Mouse (Mus musculus): ENCODE data around the gene Dpf3. TPM values are rescaled to one million over a fixed set of nuclear protein-coding genes. Genes with fewer than 3 reads are reported as not detected.
A peak's percentile ranks its signal among the peaks of the same experiment; 100 is the strongest.

The Dpf3 gene
- total RNA-seq, 2 experiments from 2014 or later, result 15.9 to 20.0 TPM

GRCm38 (mm10) chr12:83364771-83365170, 122.7 kb downstream of the Dpf3 start:
- DNase-seq, result no peak
- intact Hi-C loops (cut with DNase I), result no loop called here

- no peak for DNase-seq
- intact Hi-C loops (cut with DNase I), result no loop called here
Measured at GRCm38 (mm10) chr12:83361801-83362200, 125.7 kb downstream of the Dpf3 start.

DNA sequence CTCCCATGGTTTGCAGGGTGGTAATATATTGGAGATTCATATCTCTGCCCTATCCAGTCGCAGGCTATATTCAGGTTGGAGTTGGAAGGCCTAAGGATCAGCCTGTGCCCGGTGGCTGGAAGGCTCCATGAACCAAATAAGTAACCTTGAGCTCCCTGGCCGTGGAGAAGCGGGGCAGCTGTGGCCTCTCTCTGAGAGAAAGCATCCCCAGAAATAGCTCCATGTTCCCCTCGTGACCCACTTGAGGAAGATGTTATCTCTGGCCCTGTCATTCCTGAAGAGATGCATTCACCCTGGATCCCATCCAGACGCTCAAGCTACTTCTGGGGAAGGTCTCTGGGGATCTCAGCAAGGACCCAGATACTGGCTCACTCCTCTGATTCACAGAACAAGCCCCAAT, 134.9 kb downstream of the Dpf3 start:
- intact Hi-C loops (cut with DNase I), result no loop called here

GRCm38 (mm10) chr12:83349736-83350135, 137.8 kb downstream of the Dpf3 start:
- DNase-seq, result no peak
- intact Hi-C loops (cut with DNase I), result no loop called here

More for the DNA sequence above, 134.9 kb downstream of the Dpf3 start:
- peak in 1 of 2 experiments; percentile 18 for DNase-seq

- no peak for DNase-seq
- intact Hi-C loops (cut with DNase I), result no loop called here
Measured at GRCm38 (mm10) chr12:83348246-83348645, 139.3 kb downstream of the Dpf3 start.

GRCm38 (mm10) chr12:83342875-83343185, 144.7 kb downstream of the Dpf3 start:
- intact Hi-C loops (cut with DNase I), result no loop called here
- peak in 1 of 2 experiments; percentile 26 for DNase-seq

GRCm38 (mm10) chr12:83342035-83342874, 145.3 kb downstream of the Dpf3 start:
- no peak for DNase-seq
- intact Hi-C loops (cut with DNase I), result no loop called here

DNA sequence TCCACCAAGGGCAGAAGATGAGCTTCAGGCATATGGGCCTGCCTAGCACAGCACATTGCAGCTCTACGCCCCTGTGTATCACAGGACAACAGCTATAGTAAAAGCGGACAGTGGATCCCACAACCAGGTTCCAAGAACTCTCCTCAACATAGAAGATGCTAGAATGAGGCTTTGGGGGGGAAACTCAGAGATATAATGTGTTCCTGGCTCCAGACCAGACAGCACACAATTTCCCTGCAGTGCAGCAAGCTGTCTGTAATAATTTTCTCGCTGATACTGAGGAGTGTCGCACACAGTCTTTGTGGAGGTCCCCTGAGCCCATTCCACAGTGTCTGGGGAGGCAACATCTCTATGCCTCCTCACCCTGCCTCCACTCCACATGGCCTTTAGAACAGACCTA, 146.6 kb downstream of the Dpf3 start:
- intact Hi-C loops (cut with DNase I), result no loop called here
- no peak for DNase-seq

- DNase-seq, result no peak
Measured at GRCm38 (mm10) chr12:83338345-83338744, 149.2 kb downstream of the Dpf3 start.

GRCm38 (mm10) chr12:83337776-83338149, 149.8 kb downstream of the Dpf3 start:
- intact Hi-C loops (cut with DNase I), result no loop called here
- DNase-seq, result no peak

More at GRCm38 (mm10) chr12:83338345-83338744, 149.2 kb downstream of the Dpf3 start:
- intact Hi-C loops (cut with DNase I), result no loop called here

GRCm38 (mm10) chr12:83337077-83337775, 150.3 kb downstream of the Dpf3 start:
- DNase-seq, result no peak
- intact Hi-C loops (cut with DNase I), result no loop called here

GRCm38 (mm10) chr12:83330056-83330455, 157.5 kb downstream of the Dpf3 start:
- DNase-seq, result no peak
- intact Hi-C loops (cut with DNase I), result no loop called here

- intact Hi-C loops (cut with DNase I), result no loop called here
- no peak for DNase-seq
Measured at GRCm38 (mm10) chr12:83328899-83329298, 158.6 kb downstream of the Dpf3 start.

DNA sequence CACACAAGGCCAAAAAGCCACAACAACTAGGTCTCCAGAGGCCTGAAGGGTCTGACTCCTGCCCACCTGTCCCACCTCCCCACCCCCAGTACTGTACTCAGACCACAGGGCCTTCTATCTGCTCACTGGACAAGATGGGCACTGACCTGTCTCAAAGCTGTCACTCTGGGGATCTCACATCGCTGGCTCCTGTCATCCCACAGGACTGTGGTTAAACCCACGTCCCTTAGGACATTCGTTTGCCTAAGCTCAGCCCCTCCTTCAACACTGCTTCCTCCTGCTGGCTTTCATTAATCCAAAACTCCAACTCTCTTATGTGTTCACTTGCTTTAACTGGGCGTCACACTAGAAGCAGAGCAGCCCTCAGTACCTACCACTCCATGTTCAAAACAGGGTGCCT, 159.0 kb downstream of the Dpf3 start:
- intact Hi-C loops (cut with DNase I), result no loop called here
- DNase-seq, result no peak

GRCm38 (mm10) chr12:83327451-83327850, 160.1 kb downstream of the Dpf3 start:
- DNase-seq, result no peak
- intact Hi-C loops (cut with DNase I), result no loop called here

DNA sequence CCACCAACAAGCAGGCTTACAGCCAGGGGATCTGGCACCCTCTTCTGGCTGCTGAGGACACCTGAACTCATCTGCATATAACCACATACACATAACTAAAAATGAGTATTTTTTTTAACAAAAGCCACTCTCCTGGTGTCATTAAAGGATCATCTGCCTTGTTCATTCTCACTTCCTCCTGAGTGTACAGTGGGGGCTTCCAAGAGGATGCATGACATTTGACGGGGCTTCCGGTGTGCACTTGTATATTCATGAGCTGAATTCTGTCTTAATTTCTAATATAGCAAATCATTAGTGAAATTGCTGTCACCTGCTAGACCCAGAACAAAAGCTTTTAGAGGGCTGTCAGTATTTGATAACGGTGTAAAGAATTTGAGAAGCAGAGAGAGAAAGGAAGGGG, 166.8 kb downstream of the Dpf3 start:
- intact Hi-C loops (cut with DNase I), result no loop called here

DNA sequence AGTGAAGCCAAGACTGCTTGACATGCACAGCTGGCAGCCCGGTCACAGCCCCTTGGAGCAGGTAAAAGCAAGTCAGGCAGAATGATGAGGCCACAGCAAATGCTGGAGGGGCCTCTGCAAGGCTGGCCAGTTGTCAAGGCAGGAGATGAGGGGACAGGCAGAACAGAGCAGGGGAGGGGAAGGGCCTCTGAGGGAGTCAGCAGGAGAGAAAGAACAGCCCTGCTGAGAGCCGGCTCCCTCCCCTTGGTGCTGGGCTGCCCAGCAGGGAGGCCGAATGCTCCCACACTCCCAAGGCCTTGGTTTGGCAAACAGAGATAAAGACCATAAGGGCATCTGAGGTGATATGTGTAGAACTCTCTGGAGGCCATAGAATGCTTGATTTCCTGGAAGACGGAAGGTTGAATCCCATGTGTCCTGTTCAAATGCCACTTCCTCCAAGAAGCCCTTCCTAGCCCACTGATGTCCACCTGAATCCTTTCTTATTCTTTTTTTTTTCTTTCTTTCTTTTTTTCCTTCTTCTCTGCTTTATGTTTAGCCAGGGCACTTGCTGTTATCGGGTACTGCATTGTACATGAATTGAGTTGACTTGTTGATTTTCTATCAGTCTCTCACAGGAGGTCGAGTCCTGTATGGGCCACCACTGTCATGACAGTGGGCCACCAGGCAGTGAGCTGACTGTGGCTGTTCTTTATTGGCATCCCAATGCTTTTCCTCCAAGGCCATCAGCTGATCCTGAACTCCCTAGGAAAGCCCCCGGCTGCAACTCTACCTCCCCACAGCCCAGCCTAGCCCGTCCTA, 169.7 kb downstream of the Dpf3 start:
- DNase-seq, result no peak
- intact Hi-C loops (cut with DNase I), result loop anchor here (5.0 kb wide), 2 partner anchors 186 to 206 kb away; no protein-coding TSS in a partner anchor

More for the DNA sequence above, 166.8 kb downstream of the Dpf3 start:
- no peak for DNase-seq

DNA sequence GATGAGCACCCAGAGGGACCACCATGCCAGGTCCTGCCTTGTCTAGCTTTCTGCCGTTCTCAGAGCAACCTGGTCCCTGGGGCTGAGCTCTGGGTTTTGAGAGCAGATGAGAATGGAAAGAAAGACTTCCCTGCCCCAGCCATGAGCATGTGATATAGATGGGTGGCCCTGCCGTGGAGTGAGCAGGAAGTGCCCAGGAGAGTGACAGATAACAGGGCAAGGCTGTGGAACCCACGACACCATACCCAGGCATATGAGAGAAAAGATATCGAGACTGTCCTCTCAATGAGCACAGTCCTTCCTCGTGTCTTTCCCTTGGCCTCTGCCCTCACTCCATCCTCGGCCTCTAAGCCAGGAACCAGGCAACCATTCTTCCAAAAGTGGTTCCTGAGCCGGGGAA, 172.8 kb downstream of the Dpf3 start:
- no peak for DNase-seq
- intact Hi-C loops (cut with DNase I), result loop anchor here (5.0 kb wide), 2 partner anchors 182 to 202 kb away; no protein-coding TSS in a partner anchor

DNA sequence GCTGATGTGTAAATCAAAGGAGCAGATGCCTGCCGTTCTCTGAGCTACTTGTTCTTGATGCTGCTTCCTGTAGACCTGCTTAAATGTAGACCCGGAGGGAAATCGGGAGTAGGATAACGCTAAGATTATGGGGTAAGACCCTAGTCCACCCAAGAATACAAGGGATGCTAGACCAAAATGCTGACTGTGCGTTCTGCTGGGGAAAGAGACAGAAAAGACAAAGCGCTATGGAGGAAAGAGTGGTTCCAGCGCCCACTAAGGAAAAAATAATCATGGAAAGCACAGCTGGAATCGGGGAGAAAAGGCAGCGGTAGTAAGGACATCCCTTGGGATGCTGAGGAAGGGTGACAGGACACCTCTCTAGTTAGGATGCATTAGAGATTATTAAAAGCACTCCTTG, 174.7 kb downstream of the Dpf3 start:
- intact Hi-C loops (cut with DNase I), result no loop called here
- DNase-seq, result no peak

- intact Hi-C loops (cut with DNase I), result no loop called here
Measured at GRCm38 (mm10) chr12:83310567-83310966, 176.9 kb downstream of the Dpf3 start.

More at GRCm38 (mm10) chr12:83310567-83310966, 176.9 kb downstream of the Dpf3 start:
- DNase-seq, result no peak
